Mouse (Mus musculus) stomach, postnatal 0 days (tissue): ENCODE measurements around the gene Hs6st1.

Experiments
- CTCF ChIP-seq: IDR thresholded peaks from 2 replicates; pipeline ENCODE4 v1.5.1; 2016; ENCODE audit warnings: antibody characterized with exemption, low read depth, mild to moderate bottlenecking, moderate library complexity
- EP300 ChIP-seq: optimal IDR thresholded peaks from 2 replicates; pipeline ENCODE3; 2016; ENCODE audit warnings: antibody characterized with exemption

- no peak for TF ChIP-seq CTCF
- TF ChIP-seq EP300 = no peak
Observed at GRCm38 (mm10) chr1:36044288-36044687, 23.9 kb upstream of the Hs6st1 start.
